Mouse (Mus musculus) CH12.LX (cell line): ENCODE measurements around the gene Eefsec. TPM values are rescaled to one million over a fixed set of nuclear protein-coding genes. Genes with fewer than 3 reads are reported as not detected.

Source experiments
- DNase-seq: peaks from one replicate; pipeline ENCODE4 v3.0.0-alpha.2; 2013; ENCODE audit errors: extremely low read depth
- H3K27ac ChIP-seq: 2 replicates; pipeline ENCODE4 v1.5.1; 2012; ENCODE audit warnings: low read depth, mild to moderate bottlenecking, control low read depth, moderate library complexity; ENCODE audit not compliant: insufficient read depth
- H3K27me3 ChIP-seq: replicated peaks from 2 replicates; pipeline ENCODE3; 2012; ENCODE audit warnings: inconsistent platforms
- H3K36me3 ChIP-seq, 2 experiments: replicated peaks in 1 of 2; 2 replicates each; pipeline versions ENCODE3 to v1.6.1; 2012; ENCODE audit warnings: inconsistent platforms in 1 of 2, low read length in 1 of 2, mild to moderate bottlenecking in 1 of 2, mixed read lengths in 1 of 2, moderate library complexity in 1 of 2; ENCODE audit not compliant: control insufficient read depth in 1 of 2, insufficient read depth in 1 of 2
- H3K4me1 ChIP-seq, 2 experiments: 2 replicates each; pipeline ENCODE4 v1.6.1; 2012; ENCODE audit warnings: inconsistent platforms in 1 of 2, moderate library complexity in 1 of 2; ENCODE audit not compliant: insufficient read depth in 2 of 2, control insufficient read depth in 1 of 2
- H3K4me2 ChIP-seq: 2 replicates; pipeline ENCODE4 v1.6.1; 2012; ENCODE audit warnings: low read depth, mild to moderate bottlenecking, control low read depth; ENCODE audit not compliant: poor library complexity, insufficient read depth, severe bottlenecking
- H3K4me3 ChIP-seq, 3 experiments: fragments of 150-350 bp in 1 of 3; sonication (generic) in 1 of 3; replicated peaks in 1 of 3; 2 replicates each; pipeline versions ENCODE3 to v1.5.1; 2011 to 2012; ENCODE audit warnings: low read depth in 2 of 3, low read length in 2 of 3, mild to moderate bottlenecking in 2 of 3, moderate library complexity in 2 of 3, control low read depth in 1 of 3, improper control_type of control experiment in 1 of 3, inconsistent platforms in 1 of 3, mixed read lengths in 1 of 3; ENCODE audit not compliant: poor library complexity in 1 of 3
- H3K79me2 ChIP-seq: replicated peaks from 2 replicates; pipeline ENCODE4 v1.6.1; 2012; ENCODE audit warnings: mild to moderate bottlenecking, moderate library complexity; ENCODE audit not compliant: control insufficient read depth, poor library complexity, insufficient read depth, severe bottlenecking; ENCODE audit errors: extremely low read depth
- H3K9ac ChIP-seq: 2 replicates; pipeline ENCODE4 v1.6.1; 2012; ENCODE audit warnings: low read depth, mild to moderate bottlenecking, control low read depth, moderate library complexity; ENCODE audit not compliant: insufficient read depth
- H3K9me3 ChIP-seq: replicated peaks from 2 replicates; pipeline ENCODE3; 2012; ENCODE audit warnings: low read length, inconsistent platforms, mixed read lengths
- CHD2 ChIP-seq: IDR thresholded peaks from 2 replicates; pipeline ENCODE4 v1.6.1; 2011; ENCODE audit warnings: low read length, improper control_type of control experiment
- ELF1 ChIP-seq: IDR thresholded peaks from 2 replicates; pipeline ENCODE4 v1.6.1; 2014; ENCODE audit warnings: low read depth, mild to moderate bottlenecking, inconsistent platforms, low read length, improper control_type of control experiment
- EP300 ChIP-seq: IDR thresholded peaks from 2 replicates; pipeline ENCODE4 v1.6.1; 2011; ENCODE audit warnings: low read length, improper control_type of control experiment
- GABPA ChIP-seq: IDR thresholded peaks from 2 replicates; pipeline ENCODE4 v1.6.1; 2012; ENCODE audit warnings: low read depth, low read length, improper control_type of control experiment, inconsistent platforms; ENCODE audit not compliant: insufficient replicate concordance
- HCFC1 ChIP-seq: IDR thresholded peaks from 2 replicates; pipeline ENCODE4 v1.6.1; 2012; ENCODE audit warnings: low read depth, mild to moderate bottlenecking, inconsistent platforms, low read length, improper control_type of control experiment
- JUND ChIP-seq: conservative IDR thresholded peaks from 2 replicates; pipeline ENCODE4 v1.6.1; 2011; ENCODE audit warnings: low read depth, low read length, improper control_type of control experiment
- KAT2A ChIP-seq: IDR thresholded peaks from 2 replicates; pipeline ENCODE4 v1.6.1; 2012; ENCODE audit warnings: low read length, improper control_type of control experiment, inconsistent platforms; ENCODE audit not compliant: insufficient replicate concordance
- MAFK ChIP-seq: IDR thresholded peaks from 2 replicates; pipeline ENCODE4 v1.6.1; 2011; ENCODE audit warnings: low read length, improper control_type of control experiment; ENCODE audit not compliant: insufficient replicate concordance
- MXI1 ChIP-seq: IDR thresholded peaks from 2 replicates; pipeline ENCODE4 v1.6.1; 2011; ENCODE audit warnings: mild to moderate bottlenecking, low read depth, low read length, improper control_type of control experiment
- NELFE ChIP-seq: IDR thresholded peaks from 2 replicates; pipeline ENCODE4 v1.6.1; 2011; ENCODE audit warnings: low read depth, low read length, improper control_type of control experiment
- PAX5 ChIP-seq: IDR thresholded peaks from 2 replicates; pipeline ENCODE4 v1.6.1; 2012; ENCODE audit warnings: low read length, inconsistent platforms, mixed read lengths
- POLR2AphosphoS2 ChIP-seq: IDR thresholded peaks from 2 replicates; pipeline ENCODE4 v1.6.1; 2011; ENCODE audit warnings: low read depth, low read length, improper control_type of control experiment
- RAD21 ChIP-seq: IDR thresholded peaks from 2 replicates; pipeline ENCODE4 v1.6.1; 2011; ENCODE audit warnings: low read depth, mild to moderate bottlenecking, low read length, improper control_type of control experiment, moderate library complexity
- SIN3A ChIP-seq: IDR thresholded peaks from 2 replicates; pipeline ENCODE4 v1.6.1; 2012; ENCODE audit warnings: low read length, improper control_type of control experiment, inconsistent platforms
- SMC3 ChIP-seq: IDR thresholded peaks from 2 replicates; pipeline ENCODE4 v1.6.1; 2011; ENCODE audit warnings: low read depth, low read length, improper control_type of control experiment
- USF2 ChIP-seq: conservative IDR thresholded peaks from 2 replicates; pipeline ENCODE4 v1.6.1; 2011; ENCODE audit warnings: low read depth, low read length, improper control_type of control experiment
- ZC3H11A ChIP-seq: IDR thresholded peaks from 2 replicates; pipeline ENCODE4 v1.6.1; 2012; ENCODE audit warnings: low read depth, mild to moderate bottlenecking, inconsistent platforms, low read length, improper control_type of control experiment
- ZMIZ1 ChIP-seq: IDR thresholded peaks from 2 replicates; pipeline ENCODE4 v1.6.1; 2012; ENCODE audit warnings: low read depth, mild to moderate bottlenecking, inconsistent platforms, low read length, improper control_type of control experiment
- ZNF384 ChIP-seq: IDR thresholded peaks from 2 replicates; pipeline ENCODE4 v1.6.1; 2012; ENCODE audit warnings: low read depth, low read length, improper control_type of control experiment, inconsistent platforms
- dilution Hi-C: fragments of 300-500 bp; cut with MboI; formaldehyde crosslinking; loops from 2 replicates; pipeline ENCODE4 v1.14.3; 2020; ENCODE audit warnings: low sequenced_read_pairs; ENCODE audit not compliant: extremely low pct_unique_long_range_greater_than_20kb, extremely low pct_ligation_motif_present
- in situ Hi-C: fragments of 300-500 bp; cut with MboI; formaldehyde crosslinking; loops from 3 replicates; pipeline ENCODE4 v1.14.3; 2019; ENCODE audit warnings: low sequenced_read_pairs, low pct_ligation_motif_present, low pct_unique_long_range_greater_than_20kb, mixed read lengths
- polyA plus RNA-seq: library from polyadenylated mRNA; unstranded; fragments of >175 nt; gene quantifications from 2 replicates; pipeline ENCODE4 v1.2.1, GENCODE M21; 2012; ENCODE audit warnings: low read depth; ENCODE audit not compliant: insufficient read length
- total RNA-seq, 2 experiments: library from RNA; depleted of rRNA; stranded (reverse); fragments of 300-350 nt in 1 of 2; fragments of >200 nt in 1 of 2; gene quantifications; 2 replicates each; pipeline ENCODE4 v1.2.3; 2012 to 2014

The Eefsec gene
- total and polyA plus RNA-seq, 3 experiments = 26.2 to 48.8 (median 32.1) TPM

- no peak for DNase-seq
- H3K27ac ChIP-seq = no peak overlapping the region
- H3K79me2 ChIP-seq = no peaks in the 10 kb centered on the region
- in situ Hi-C loops (no loop called here), dilution Hi-C loops (no loop called here)
- 0 out of 4 replicates have a peak, but pooled peaks cover 0 to 6% of the 10 kb centered on the region in 2 experiments for H3K4me1 ChIP-seq
- H3K9ac ChIP-seq = no peak overlapping the region
- no peaks in the 10 kb centered on the region for H3K27me3 ChIP-seq
- H3K4me2 ChIP-seq = no peak overlapping the region
- H3K9me3 ChIP-seq = no peaks in the 10 kb centered on the region
- TF ChIP-seq USF2 = no peak
- no peak for TF ChIP-seq JUND
- no peak for TF ChIP-seq CHD2
- TF ChIP-seq ZNF384 = no peak
- TF ChIP-seq RAD21 = no peak
- no peak for TF ChIP-seq ZC3H11A
- no peak for TF ChIP-seq HCFC1
- no peak for TF ChIP-seq MXI1
- no peak for TF ChIP-seq KAT2A
- TF ChIP-seq NELFE = no peak
- no peak for TF ChIP-seq SMC3
- no peak for TF ChIP-seq EP300
- no peak for TF ChIP-seq ELF1
- TF ChIP-seq MAFK = no peak
- TF ChIP-seq SIN3A = no peak
- TF ChIP-seq GABPA = no peak
- TF ChIP-seq PAX5 = no peak
- TF ChIP-seq, all 38 proteins: peak for 0
- Histone ChIP-seq H3K4me3 (no peak overlapping the region), H3K36me3 (peaks cover 7 to 86% of the 10 kb centered on the region in 2 experiments)
These were observed 146.8 kb downstream of the Eefsec start for GRCm38 (mm10) chr6:88299491-88299890.

- in situ Hi-C loops (no loop called here), dilution Hi-C loops (no loop called here)
- no peak overlapping the region for H3K4me2 ChIP-seq
- H3K79me2 ChIP-seq = no peaks in the 10 kb centered on the region
- H3K9ac ChIP-seq = no peak overlapping the region
- no peak overlapping the region for H3K27ac ChIP-seq
- peaks cover 6 to 44% of the 10 kb centered on the region in 2 experiments; a peak in 3 of 4 replicates for H3K4me1 ChIP-seq
- no peak for TF ChIP-seq POLR2AphosphoS2
- TF ChIP-seq USF2 = no peak
- TF ChIP-seq RAD21 = no peak
- no peak for TF ChIP-seq ZMIZ1
- no peaks in the 10 kb centered on the region for H3K27me3 ChIP-seq
- H3K36me3 ChIP-seq = peaks cover 4 to 69% of the 10 kb centered on the region in 2 experiments
- DNase-seq = no peak
- H3K4me3 ChIP-seq = no peak overlapping the region
- no peaks in the 10 kb centered on the region for H3K9me3 ChIP-seq
These were observed 153.9 kb downstream of the Eefsec start for GRCm38 (mm10) chr6:88292274-88292909.
